Mouse (Mus musculus) limb, embryonic 11.5 days (tissue): ENCODE data around the gene Dhx29. TPM values are rescaled to one million over a fixed set of nuclear protein-coding genes. Genes with fewer than 3 reads are reported as not detected.
"Not testable (repeated sequence)": the region's sequence is repeated elsewhere in the genome, so short reads cannot be mapped to it uniquely, and the experiment has no call there.

Source experiments
- ATAC-seq: fragments of 200-750 bp; cut with Nextera tagmentation; 2 replicates; pipeline ENCODE4 v1.8.0; 2017; ENCODE audit warnings: low read depth; ENCODE audit not compliant: insufficient number of reproducible peaks, low FRiP score, low TSS enrichment
- DNase-seq: peaks from one replicate; pipeline ENCODE4 v3.0.0-alpha.2; 2015; ENCODE audit warnings: low spot score
- H3K27ac ChIP-seq: fragments of 300-500 bp; sonication (generic); replicated peaks from 2 replicates; pipeline ENCODE4 v1.5.1; 2014; ENCODE audit warnings: low read depth, mild to moderate bottlenecking, low read length
- H3K27me3 ChIP-seq: fragments of 300-500 bp; sonication (generic); 2 replicates; pipeline ENCODE4 v1.6.1; 2014; ENCODE audit warnings: mild to moderate bottlenecking, low read length, mixed read lengths; ENCODE audit not compliant: control insufficient read depth, insufficient read depth
- H3K36me3 ChIP-seq: fragments of 300-500 bp; sonication (generic); 2 replicates; pipeline ENCODE4 v1.6.1; 2014; ENCODE audit warnings: mild to moderate bottlenecking, low read length, moderate library complexity, mixed read lengths; ENCODE audit not compliant: control insufficient read depth, insufficient read depth
- H3K4me1 ChIP-seq: fragments of 300-500 bp; sonication (generic); 2 replicates; pipeline ENCODE4 v1.6.1; 2014; ENCODE audit warnings: low read length, mixed read lengths; ENCODE audit not compliant: control insufficient read depth, insufficient read depth
- H3K4me2 ChIP-seq: fragments of 300-500 bp; sonication (generic); 2 replicates; pipeline ENCODE4 v1.6.1; 2014; ENCODE audit warnings: low read depth, mild to moderate bottlenecking, moderate library complexity; ENCODE audit not compliant: severe bottlenecking
- H3K4me3 ChIP-seq: fragments of 300-500 bp; sonication (generic); 2 replicates; pipeline ENCODE4 v1.5.1; 2014; ENCODE audit warnings: low read depth, low read length
- H3K9ac ChIP-seq: fragments of 300-500 bp; sonication (generic); 2 replicates; pipeline ENCODE4 v1.6.1; 2014; ENCODE audit warnings: mild to moderate bottlenecking, low read length
- H3K9me3 ChIP-seq: fragments of 300-500 bp; sonication (generic); 2 replicates; pipeline ENCODE4 v1.6.1; 2016; ENCODE audit warnings: low read length; ENCODE audit not compliant: control insufficient read depth
- whole genome bisulfite sequencing: fragments of 180-500 bp; shearing (Covaris S2); extraction: QIAGEN DNeasy Blood & Tissue Kit; methylation state at CpG from one replicate; pipeline ENCODE4 v1.1.7; 2014; 5-methylcytosine and 5-hydroxymethylcytosine counted together
- polyA plus RNA-seq: library from polyadenylated mRNA; unstranded; fragments of >200 nt; fragmentation: Nextera tagmentation; extraction: Ambion mirVana; gene quantifications from 2 replicates; pipeline ENCODE4 v1.2.1, GENCODE M21; 2014

Gene Dhx29
- polyA plus RNA-seq, 1 experiment from 2014 or later: 33.2 TPM

- no peak for ATAC-seq
- Histone ChIP-seq H3K4me2 (no peak overlapping the region), H3K36me3 (no peaks in the 10 kb centered on the region), H3K27me3 (peaks cover 43% of the 10 kb centered on the region), H3K4me1 (0 out of 2 replicates have a peak, but pooled peaks cover 6% of the 10 kb centered on the region), H3K27ac (no peak overlapping the region), H3K9me3 (no peaks in the 10 kb centered on the region), H3K4me3 (no peak overlapping the region), H3K9ac (no peak overlapping the region)
- 66% methylated on average over 9 of the region's 9 CpGs for WGBS
- DNase-seq: no peak
These were observed 73.5 kb downstream of the Dhx29 start for GRCm38 (mm10) chr13:113000576-113001318.

- H3K27me3 ChIP-seq: no peaks in the 10 kb centered on the region
- DNase-seq (no peak), ATAC-seq (no peak)
- H3K4me2 ChIP-seq: no peak overlapping the region
- H3K9me3 ChIP-seq: no peaks in the 10 kb centered on the region
- no peak overlapping the region for H3K27ac ChIP-seq
- no peak overlapping the region for H3K4me3 ChIP-seq
- no peaks in the 10 kb centered on the region for H3K36me3 ChIP-seq
- 79% methylated on average over 6 of the region's 6 CpGs for WGBS
- H3K9ac ChIP-seq: no peak overlapping the region
- H3K4me1 ChIP-seq: no peaks in the 10 kb centered on the region
These were observed 85.4 kb downstream of the Dhx29 start for GRCm38 (mm10) chr13:113012683-113013082.

- ATAC-seq, H3K4me3 ChIP-seq, H3K9ac ChIP-seq, H3K27ac ChIP-seq, DNase-seq, H3K4me1 ChIP-seq, H3K4me2 ChIP-seq, H3K27me3 ChIP-seq, H3K9me3 ChIP-seq, H3K36me3 ChIP-seq: not testable (repeated sequence)
- 50% methylated on average over 18 of the region's 20 CpGs for WGBS
These were observed 86.1 kb downstream of the Dhx29 start for GRCm38 (mm10) chr13:113013174-113013953.

Other genes starting within 250 kb of the Dhx29 start
- 21.7 and 22.4 TPM in 2 replicates for gene Plpp1, start 126.7 kb upstream of the Dhx29 start, polyA plus RNA-seq
- gene Mtrex, start 56 bp upstream of the Dhx29 start, polyA plus RNA-seq: 105 and 110 TPM in 2 replicates
- 0.15 TPM in 1 of 2 replicates, not detected in the other for gene Ccno, start 60.3 kb downstream of the Dhx29 start, polyA plus RNA-seq
- not detected in 2 replicates for gene Mcidas, start 66.4 kb downstream of the Dhx29 start, polyA plus RNA-seq
- not detected in 2 replicates for gene Cdc20b, start 107.7 kb downstream of the Dhx29 start, polyA plus RNA-seq
- 111 and 115 TPM in 2 replicates for gene Gpx8, start 119.0 kb downstream of the Dhx29 start, polyA plus RNA-seq
- gene Gzma, start 173.5 kb downstream of the Dhx29 start, polyA plus RNA-seq: not detected in 2 replicates